Mouse (Mus musculus) adipocyte (in vitro differentiated cells): ENCODE measurements at regions not wholly inside any gene's neighbourhood (a gene's known extent, or its start where the extent isn't known, plus 50 kb on each side); places are given as distances from the start of the nearest gene placed in this dataset.

Experiments
- DNase-seq: peaks from one replicate; pipeline ENCODE4 v3.0.0-alpha.2; 2016; ENCODE audit warnings: low spot score

DNA sequence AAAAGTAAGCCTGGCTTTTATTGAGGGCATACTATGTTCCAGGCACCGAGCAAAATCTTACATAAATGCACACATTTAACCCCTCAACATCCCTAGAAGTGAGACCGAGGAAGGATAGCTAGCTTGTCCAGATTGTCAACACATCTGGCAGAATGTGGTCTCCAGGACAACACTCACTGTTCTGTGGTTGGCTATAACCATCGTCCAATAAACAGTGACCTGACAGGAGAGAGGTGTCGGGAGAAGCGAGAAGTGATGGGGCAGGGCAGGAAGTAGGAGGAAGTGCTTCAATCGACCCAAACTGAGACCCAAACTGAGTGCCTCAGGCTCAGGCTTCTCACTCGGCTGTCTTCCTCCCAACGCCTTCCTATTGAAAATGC lies 70.8 kb upstream of the Picalm start:
- DNase-seq, result no peak

DNA sequence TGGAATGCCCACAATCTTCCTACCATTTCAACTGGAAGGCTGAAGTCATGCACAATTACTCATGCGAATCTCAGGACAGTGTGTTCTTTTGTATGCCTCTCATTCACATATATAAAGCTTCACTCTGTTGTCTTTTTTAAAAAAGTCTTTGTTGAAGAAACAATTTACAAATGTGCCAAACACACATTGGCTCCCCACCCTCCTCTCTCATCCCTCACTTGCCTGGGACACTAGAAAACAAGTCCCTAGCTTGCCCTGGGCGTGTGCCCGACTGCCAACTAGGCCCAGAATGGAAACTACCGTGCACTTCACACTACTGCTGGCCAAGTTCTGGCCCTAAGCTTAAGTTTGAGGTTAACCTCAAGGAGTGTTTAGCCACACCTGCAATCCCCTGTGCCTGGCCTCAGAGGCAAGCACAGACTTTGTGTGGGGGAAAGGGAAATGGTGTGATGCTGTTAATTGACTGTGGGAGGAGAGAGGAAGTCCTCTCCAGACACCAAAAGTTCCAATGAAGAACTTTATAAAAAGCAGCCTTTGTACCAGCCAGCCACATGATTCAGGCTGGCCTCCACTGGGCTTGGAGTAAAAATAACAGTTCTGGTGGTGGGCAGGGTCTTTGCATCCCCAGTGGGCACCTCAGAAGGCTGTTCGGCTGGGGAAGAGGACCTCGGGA lies 70.2 kb upstream of the Picalm start:
- DNase-seq, result no peak

DNA sequence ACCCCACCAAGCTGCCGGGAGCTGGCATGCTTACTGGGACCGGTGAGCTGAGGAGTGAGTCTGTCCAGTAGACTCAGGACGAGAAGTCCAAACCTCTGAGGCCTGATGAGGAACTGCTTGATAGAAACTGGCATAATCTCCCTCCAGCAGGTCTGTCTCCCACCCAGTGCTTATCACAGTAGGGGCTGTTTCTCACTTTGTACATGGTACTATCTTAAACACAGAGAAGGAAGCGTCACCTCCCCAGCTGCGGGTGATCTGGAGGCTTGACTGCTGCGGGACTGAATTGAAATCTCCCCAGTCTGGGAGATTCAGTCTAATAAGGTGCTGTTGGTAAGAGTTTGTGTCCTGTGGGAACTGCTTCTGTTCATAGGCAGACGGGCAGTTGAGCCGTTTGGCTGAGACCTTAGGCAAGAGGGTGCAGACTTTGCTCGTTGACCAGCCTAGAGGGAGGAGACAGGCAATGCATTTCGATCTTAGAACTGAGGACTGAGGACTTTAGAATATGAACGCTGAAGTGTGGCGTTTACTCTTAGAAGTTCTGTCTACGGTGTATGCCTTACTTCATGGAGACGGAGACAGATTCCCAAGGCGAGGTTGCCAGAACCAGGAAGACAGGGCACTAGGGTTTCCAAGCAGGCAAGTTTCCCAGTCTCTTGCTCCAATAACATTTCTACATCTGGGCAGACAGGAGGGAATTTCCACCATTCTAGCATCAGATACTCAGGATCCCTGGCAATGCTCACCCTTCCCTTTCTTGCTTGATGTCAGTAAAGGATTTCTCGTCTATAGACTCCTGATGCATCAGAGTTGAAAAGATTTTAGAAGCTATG lies 69.5 kb upstream of the Picalm start:
- peak; percentile 68 for DNase-seq

DNA sequence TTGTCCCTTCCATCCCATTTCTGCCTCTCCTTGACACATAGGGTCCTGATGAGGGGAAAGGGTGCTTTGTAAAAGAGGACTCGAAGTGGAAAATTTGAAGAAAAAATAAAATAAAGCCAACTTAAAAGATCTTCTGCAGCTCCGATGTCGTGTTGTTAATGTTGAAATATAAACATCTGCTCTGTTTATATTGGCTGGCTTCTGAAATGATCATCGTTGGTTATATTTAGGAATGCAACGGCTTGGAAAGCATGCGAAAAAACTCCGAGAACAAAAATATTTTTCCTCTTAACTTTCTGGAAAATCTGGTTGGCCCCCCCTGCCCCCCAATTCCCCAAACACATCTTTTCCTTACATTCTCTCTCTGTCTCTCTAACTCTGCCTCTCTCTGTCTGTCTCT lies 68.3 kb upstream of the Picalm start:
- no peak for DNase-seq

DNA sequence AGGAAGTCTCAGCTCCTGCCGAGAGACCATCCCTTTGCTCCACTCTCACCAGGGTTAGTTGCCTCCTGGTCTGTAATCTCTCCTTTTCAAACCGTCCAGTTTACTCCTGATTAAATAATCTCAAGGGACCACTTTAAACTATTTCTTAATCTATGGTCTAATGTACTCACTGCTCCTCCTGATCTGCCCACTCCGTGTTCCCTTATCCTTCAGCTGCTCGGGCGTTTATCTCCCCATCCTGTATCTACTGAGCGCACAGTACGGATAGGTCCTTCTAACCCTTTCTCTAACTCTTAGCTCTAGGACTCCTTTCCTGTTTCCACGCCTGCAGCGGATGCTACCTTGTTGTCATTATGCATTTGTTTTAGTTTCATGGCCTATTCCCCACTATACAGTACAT lies 67.1 kb upstream of the Picalm start:
- no peak for DNase-seq

DNA sequence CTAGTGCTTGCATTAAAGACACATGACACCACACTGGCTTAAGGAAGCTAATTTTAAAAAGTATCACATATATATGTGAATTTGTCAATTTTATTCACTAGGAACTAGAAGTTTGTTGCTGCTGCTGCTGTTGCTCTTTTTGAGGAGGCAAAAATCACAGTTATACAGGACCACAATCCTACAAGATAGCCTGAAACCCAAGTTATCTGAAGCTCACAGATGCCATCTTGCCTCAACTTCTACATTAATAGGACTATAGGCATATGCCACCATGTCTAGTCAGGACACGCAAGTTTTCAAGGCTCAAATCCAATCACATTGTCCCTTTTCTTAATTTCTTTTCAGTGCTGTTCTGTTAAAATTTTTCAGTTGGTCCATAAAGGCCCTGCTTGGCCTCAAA lies 65.8 kb upstream of the Picalm start:
- DNase-seq, result no peak

DNA sequence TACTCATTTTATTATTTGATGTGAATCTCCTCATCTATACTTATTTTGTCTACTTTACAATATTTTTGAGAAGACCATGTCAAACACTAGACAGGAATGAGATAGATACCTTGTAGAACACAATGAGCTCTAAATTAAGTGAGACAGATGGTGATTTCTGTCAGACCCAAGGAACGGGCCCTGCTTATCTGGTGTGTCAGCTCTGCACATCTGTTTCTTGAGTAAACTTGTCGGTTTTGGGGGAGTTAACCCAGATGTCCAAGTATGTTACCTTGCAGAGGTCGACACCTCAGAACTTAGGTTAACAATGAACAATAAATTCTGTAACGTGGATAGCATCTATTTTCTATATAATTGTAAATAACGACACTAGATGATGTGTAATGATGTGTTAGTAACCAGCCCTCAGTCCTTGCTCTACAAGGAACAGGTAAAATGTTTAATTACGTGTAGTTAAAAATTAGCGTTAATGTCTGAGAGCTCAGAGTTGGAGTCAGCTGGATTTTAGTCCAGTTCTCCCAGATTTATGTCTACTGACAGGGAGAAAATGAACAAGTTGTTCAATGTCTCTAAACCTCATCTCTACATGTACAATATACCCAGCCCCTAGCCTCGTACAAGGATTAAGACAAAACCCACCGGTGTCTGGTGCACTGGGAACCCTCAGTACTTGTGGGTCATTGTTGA lies 64.6 kb upstream of the Picalm start:
- DNase-seq, result no peak

DNA sequence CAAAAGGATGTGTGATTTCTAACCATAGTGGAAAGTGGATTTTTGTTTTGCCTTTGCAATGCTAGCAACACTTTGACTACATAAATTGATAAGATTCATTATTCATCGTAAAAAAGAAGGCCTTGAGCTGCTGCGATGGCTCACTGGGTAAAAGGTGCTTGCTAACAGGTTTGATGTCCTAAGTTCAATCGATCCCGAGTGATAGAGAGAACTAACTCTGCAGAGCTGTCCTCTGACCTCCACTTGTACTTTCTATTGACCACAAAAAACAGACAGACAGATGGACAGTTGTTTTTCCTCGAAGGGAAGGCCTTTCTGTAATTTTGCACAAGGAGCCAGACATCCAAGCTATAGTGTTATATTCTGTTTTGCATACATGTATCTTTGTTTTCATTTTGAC lies 63.7 kb upstream of the Picalm start:
- no peak for DNase-seq

DNA sequence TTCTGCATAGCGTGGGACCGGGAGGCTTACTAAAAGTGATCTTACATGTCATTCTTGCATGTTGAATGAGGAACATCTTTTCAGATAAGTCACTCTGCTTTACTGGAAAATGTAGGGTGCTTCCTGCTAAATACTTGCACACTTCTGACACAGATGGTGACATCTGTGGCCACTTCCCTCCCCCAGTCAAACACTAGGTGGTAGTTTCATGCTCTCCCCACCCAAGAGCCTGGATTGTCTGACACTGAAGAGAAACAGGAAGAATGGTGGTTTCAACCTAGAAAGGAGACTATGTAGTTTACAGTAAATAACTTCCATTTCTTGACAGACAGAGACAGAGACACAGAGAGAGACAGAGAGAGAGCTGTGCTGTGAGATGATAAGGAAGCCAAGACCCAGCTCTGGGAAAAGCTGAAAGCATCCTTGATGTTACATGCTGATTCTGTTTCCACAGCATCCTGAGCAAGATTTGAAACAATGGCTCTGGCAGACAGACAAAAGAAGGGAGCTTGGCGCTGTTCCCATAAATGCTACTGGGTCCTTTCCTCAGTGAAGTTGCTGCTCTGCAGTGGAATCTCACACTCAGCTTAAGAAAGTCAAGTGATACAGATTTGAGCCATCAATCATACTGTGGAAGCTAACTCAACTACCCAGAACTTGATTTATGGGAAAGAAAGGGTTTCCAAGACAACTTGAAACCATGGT lies 61.9 kb upstream of the Picalm start:
- DNase-seq, result no peak

DNA sequence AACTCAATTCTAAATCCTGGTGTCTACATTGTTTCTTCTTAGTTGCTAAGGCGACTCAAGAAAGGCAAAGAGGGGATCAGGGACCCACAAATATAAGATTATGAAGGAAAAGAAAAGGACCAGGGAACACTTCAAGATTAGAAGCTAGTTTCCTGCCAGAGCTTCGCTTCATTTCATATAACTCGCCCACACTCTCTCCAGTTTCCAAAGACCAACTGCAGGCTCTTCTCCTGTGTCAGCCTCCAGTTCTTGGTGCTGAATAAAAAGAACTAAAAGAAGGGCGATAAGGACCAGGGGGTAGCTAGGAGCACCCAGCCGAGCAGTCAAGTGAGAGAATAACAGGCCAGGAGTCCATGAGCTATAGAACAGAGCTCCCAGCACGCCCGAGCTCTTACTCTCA lies 59.7 kb upstream of the Picalm start:
- no peak for DNase-seq

DNA sequence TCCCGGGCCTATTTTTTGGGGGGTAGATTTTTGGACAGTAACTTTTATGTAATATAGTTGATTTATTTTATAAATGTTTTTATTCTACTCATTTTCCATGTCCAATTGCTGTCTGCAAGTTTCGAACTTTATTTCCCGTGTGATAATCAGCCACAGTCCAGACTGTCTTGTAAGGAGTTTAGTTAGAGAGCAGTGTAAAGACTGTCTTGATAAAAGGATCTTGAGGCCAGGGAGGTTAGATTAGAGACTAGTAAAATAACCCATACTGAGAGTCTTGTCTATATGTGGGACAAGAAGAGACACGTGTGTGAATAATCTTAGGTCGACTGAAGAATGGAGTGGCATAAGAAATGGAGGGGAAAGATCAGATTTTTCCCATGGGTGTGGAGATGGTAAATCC lies 56.1 kb upstream of the Picalm start:
- DNase-seq, result no peak

DNA sequence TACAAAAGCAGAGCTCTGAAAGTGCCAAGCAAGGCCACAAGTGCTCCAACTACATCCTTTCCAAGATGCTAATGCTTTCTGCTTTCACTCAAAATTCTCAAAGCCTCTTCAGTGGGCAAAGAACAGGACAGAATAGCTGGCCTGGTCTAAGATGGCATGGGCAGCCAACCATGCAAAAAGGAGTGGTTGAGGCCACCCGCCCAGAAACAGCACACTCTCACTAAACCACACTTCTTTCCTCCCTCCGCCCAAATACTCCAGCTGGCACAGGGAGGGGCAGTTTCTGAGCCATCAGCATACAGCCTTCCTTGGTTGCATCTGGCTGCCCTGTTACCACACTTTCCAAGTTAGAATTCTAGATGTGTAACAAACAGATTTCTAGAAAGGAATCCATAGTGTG lies 55.4 kb upstream of the Picalm start:
- DNase-seq, result no peak

DNA sequence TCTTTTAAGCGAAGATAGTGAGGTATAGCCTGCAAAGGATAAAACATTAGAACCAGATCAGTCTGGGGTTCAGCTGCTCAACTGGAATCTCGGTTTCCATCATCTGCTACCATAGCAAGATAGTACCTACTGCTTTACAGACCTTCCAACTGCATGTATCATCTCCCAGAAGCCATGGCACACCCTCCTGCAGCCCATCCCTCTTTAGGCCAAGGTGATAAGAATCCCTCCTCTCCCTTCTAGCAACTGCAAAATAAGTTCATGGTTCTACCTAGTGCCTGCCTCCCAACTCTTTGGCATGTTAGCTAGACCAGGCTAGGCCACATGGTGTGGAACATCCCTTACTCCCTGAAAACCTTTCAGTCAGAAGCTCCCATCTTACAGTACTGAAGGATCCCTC lies 52.4 kb upstream of the Picalm start:
- no peak for DNase-seq

DNA sequence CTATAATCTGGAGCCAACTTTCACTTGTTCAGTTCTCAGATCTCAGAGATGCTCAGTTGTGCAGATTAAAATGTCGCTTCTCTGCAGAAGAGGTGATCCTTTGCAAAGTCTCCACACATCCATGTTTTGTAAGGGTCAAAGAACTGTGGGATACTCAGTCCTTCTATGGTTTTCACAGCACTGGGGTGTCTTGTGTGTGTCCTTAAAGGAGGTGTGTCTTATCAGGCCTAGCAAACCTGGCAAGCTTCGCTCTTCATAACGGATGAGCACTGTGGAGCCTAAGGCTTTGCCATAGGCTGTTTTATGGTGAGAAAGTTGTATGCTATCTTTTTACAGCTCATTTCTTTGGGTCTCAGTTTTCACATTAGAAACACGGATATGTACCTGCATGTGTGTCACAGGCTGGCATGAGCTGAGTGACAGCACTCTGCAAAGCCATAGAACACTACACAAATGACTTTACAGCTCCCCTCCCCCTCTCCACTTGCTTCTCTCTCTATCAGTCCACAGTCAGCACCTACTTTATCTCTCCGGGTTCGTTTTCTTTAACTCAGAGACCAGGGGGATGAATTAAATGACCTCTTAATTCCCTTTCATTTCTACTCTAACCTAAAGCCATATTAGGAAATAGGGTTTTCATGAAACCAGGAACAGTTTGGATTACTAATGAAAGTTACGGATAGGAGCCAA lies 49.8 kb upstream of the Picalm start:
- DNase-seq, result no peak
